Mouse (Mus musculus) liver, embryonic 13.5 days (tissue): ENCODE data around the gene Ctnna2. TPM values are rescaled to one million over a fixed set of nuclear protein-coding genes. Genes with fewer than 3 reads are reported as not detected.

Experiments
- ATAC-seq: fragments of 200-750 bp; cut with Nextera tagmentation; 2 replicates; pipeline ENCODE4 v1.8.0; 2017; ENCODE audit warnings: low read depth, mild to moderate bottlenecking, moderate number of reproducible peaks, moderate library complexity
- DNase-seq: peaks from one replicate; pipeline ENCODE4 v3.0.0; 2022
- H3K27ac ChIP-seq: fragments of 300-500 bp; sonication (generic); 2 replicates; pipeline ENCODE4 v1.5.1; 2015; ENCODE audit warnings: moderate library complexity, mild to moderate bottlenecking, inconsistent platforms
- H3K27me3 ChIP-seq: fragments of 300-500 bp; sonication (generic); 2 replicates; pipeline ENCODE4 v1.6.1; 2015; ENCODE audit warnings: mild to moderate bottlenecking, inconsistent platforms
- H3K36me3 ChIP-seq: fragments of 300-500 bp; sonication (generic); 2 replicates; pipeline ENCODE4 v1.6.1; 2015; ENCODE audit warnings: mild to moderate bottlenecking, inconsistent platforms
- H3K4me1 ChIP-seq: fragments of 300-500 bp; sonication (generic); replicated peaks from 2 replicates; pipeline ENCODE4 v1.6.1; 2015; ENCODE audit warnings: inconsistent platforms
- H3K4me2 ChIP-seq: fragments of 300-500 bp; sonication (generic); 2 replicates; pipeline ENCODE4 v1.6.1; 2015; ENCODE audit warnings: inconsistent platforms, mild to moderate bottlenecking, moderate library complexity
- H3K4me3 ChIP-seq: fragments of 300-500 bp; sonication (generic); replicated peaks from 2 replicates; pipeline ENCODE4 v1.5.1; 2015; ENCODE audit warnings: mild to moderate bottlenecking, inconsistent platforms
- H3K9ac ChIP-seq: fragments of 300-500 bp; sonication (generic); 2 replicates; pipeline ENCODE4 v1.6.1; 2015; ENCODE audit warnings: mild to moderate bottlenecking, inconsistent platforms
- H3K9me3 ChIP-seq: fragments of 300-500 bp; sonication (generic); replicated peaks from 2 replicates; pipeline ENCODE4 v1.6.1; 2016; ENCODE audit warnings: inconsistent platforms
- WGBS: fragments of 180-500 bp; shearing (Covaris S2); methylation state at CpG from one replicate; pipeline ENCODE4 v1.1.7; 2015; ENCODE audit not compliant: insufficient replicate concordance; 5-methylcytosine and 5-hydroxymethylcytosine counted together
- polyA plus RNA-seq: library from polyadenylated mRNA; unstranded; fragments of >200 nt; fragmentation: Nextera tagmentation; extraction: Ambion mirVana; gene quantifications from 2 replicates; pipeline ENCODE4 v1.2.1, GENCODE M21; 2015

Gene Ctnna2
- polyA plus RNA-seq, 1 experiment from 2014 or later = 0.30 TPM

GRCm38 (mm10) chr6:77687173-77687572, 292.3 kb downstream of the Ctnna2 start:
- Histone ChIP-seq H3K9ac (no peak overlapping the region), H3K4me2 (no peak overlapping the region), H3K9me3 (no peaks in the 10 kb centered on the region), H3K27me3 (no peaks in the 10 kb centered on the region), H3K4me1 (no peaks in the 10 kb centered on the region), H3K36me3 (no peaks in the 10 kb centered on the region), H3K4me3 (no peak overlapping the region), H3K27ac (no peak overlapping the region)
- WGBS = 33% methylated on average over 1 of the region's 1 CpGs
- no peak for ATAC-seq
- no peak for DNase-seq

- Histone ChIP-seq H3K9me3 (no peaks in the 10 kb centered on the region), H3K4me1 (no peaks in the 10 kb centered on the region), H3K4me2 (no peak overlapping the region), H3K9ac (no peak overlapping the region), H3K27me3 (no peaks in the 10 kb centered on the region), H3K4me3 (no peak overlapping the region), H3K36me3 (no peaks in the 10 kb centered on the region), H3K27ac (no peak overlapping the region)
- DNase-seq (no peak), ATAC-seq (no peak)
- WGBS = 10% methylated on average over 6 of the region's 6 CpGs
Measured at GRCm38 (mm10) chr6:77650127-77650526, 329.4 kb downstream of the Ctnna2 start.

DNA sequence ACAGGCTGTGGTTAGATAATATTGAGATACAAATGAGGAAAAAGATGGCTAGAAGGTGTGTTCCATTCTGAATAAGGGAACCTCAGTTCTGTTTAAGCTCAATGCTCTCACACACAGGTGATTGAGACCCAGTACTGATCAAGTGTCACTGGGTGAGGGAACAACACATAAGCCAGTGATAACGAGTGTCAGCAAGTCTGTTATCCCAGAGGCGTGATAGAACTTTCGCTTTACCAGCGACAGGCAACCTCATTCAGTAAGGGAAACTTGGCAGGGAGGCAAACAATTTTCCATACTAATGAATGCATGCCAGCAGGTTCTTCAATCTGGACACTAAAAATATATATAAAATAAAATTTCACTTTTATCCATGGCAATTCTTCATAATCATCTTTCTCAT, 334.9 kb downstream of the Ctnna2 start:
- H3K4me2 ChIP-seq = no peak overlapping the region
- H3K4me1 ChIP-seq = no peaks in the 10 kb centered on the region
- WGBS = 59% methylated on average over 4 of the region's 4 CpGs
- no peaks in the 10 kb centered on the region for H3K27me3 ChIP-seq
- no peak for ATAC-seq
- H3K36me3 ChIP-seq = no peaks in the 10 kb centered on the region
- no peak overlapping the region for H3K4me3 ChIP-seq
- H3K9me3 ChIP-seq = no peaks in the 10 kb centered on the region
- no peak overlapping the region for H3K27ac ChIP-seq
- DNase-seq = no peak
- H3K9ac ChIP-seq = no peak overlapping the region

DNA sequence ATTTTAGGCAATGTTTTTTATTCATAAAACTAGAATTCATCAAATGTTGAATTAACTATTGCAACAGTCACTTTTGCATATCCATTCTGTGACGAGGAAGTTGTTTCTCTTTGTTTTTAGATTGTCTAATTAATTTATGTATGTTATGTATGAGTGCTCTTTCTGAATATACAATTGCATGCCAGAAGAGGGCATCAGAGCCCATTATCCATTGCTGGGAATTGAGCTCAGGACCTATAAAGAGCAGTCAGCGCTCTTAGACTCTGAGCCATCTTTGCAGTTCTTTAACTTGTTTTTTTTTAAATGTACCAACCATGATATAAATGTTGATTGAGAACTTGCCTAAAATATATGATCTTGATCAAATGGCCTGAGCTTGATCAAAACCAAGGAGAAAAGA, 340.7 kb downstream of the Ctnna2 start:
- Histone ChIP-seq H3K4me3 (no peak overlapping the region), H3K36me3 (no peaks in the 10 kb centered on the region), H3K9me3 (no peaks in the 10 kb centered on the region), H3K4me1 (no peaks in the 10 kb centered on the region), H3K27ac (no peak overlapping the region), H3K9ac (no peak overlapping the region), H3K4me2 (no peak overlapping the region), H3K27me3 (no peaks in the 10 kb centered on the region)
- 64% methylated on average over 2 of the region's 2 CpGs for WGBS
- ATAC-seq (no peak), DNase-seq (no peak)

DNA sequence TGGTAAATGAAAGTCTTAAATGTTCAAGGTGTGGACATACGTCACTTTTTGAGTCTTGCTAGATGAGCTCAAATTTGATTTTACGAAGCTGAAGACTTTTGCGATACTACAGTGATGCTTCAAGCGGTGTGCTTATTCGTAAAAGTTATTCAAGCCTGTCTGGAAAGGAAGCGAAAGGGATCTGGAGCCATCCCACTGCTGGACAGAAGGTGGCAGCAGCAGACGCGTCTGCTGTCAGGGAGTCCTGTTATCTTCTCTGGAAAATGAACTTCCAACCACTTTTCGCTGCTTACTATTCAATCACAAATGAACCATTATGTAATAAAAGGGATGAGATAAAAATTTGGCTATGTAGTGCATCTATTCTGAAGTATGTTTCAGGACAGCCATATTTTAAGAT, 345.5 kb downstream of the Ctnna2 start:
- no peak for DNase-seq
- WGBS = 34% methylated on average over 9 of the region's 9 CpGs
- H3K4me3 ChIP-seq = no peak overlapping the region
- no peaks in the 10 kb centered on the region for H3K36me3 ChIP-seq
- no peaks in the 10 kb centered on the region for H3K9me3 ChIP-seq
- no peak overlapping the region for H3K4me2 ChIP-seq
- H3K9ac ChIP-seq = no peak overlapping the region
- H3K4me1 ChIP-seq = no peaks in the 10 kb centered on the region
- no peak for ATAC-seq
- H3K27ac ChIP-seq = no peak overlapping the region
- no peaks in the 10 kb centered on the region for H3K27me3 ChIP-seq

GRCm38 (mm10) chr6:77628573-77629192, 350.8 kb downstream of the Ctnna2 start:
- no peak overlapping the region for H3K4me2 ChIP-seq
- no peak for DNase-seq
- 47% methylated on average over 7 of the region's 7 CpGs for WGBS
- ATAC-seq = no peak
- H3K4me3 ChIP-seq = no peak overlapping the region
- no peaks in the 10 kb centered on the region for H3K36me3 ChIP-seq
- H3K9me3 ChIP-seq = no peaks in the 10 kb centered on the region
- H3K9ac ChIP-seq = no peak overlapping the region
- H3K4me1 ChIP-seq = no peaks in the 10 kb centered on the region
- H3K27ac ChIP-seq = no peak overlapping the region
- no peaks in the 10 kb centered on the region for H3K27me3 ChIP-seq

DNA sequence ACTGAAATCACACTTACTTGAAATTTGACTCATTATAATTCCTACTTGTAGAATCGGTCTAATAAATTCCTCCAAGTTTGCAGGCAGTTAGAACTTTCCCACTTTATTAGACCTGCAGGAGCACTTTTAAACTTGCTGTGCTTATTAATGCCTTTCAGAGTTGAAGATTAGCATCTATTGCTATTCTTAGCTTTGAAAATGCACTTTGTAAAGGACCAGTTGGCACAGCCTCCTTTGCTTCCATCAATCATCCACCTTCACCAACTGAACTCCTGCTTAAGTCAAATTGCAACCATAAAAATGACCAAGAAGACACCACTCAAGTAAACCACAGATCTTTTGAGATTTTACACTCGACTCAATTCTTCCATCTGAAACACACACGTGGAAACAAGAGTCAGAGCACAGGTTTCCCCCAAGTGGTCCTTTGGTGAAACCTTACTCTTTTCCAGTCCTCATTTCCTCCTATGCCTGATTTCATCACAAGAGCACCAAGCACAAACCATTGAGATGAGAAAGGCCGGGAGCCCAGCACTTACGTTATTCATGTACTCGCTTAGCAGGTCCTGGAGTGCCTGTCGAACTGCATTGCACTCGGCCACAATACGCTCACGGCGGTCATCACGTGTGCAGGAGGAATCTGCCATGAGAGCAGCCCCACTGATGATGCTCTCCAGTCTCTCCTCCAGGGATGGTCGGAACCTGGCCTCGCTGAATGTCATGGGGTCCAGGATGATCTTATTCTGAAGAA, 374.7 kb downstream of the Ctnna2 start:
- Histone ChIP-seq H3K9me3 (no peaks in the 10 kb centered on the region), H3K4me3 (no peak overlapping the region), H3K4me2 (no peak overlapping the region), H3K27me3 (no peaks in the 10 kb centered on the region), H3K4me1 (no peaks in the 10 kb centered on the region), H3K9ac (no peak overlapping the region), H3K36me3 (no peaks in the 10 kb centered on the region), H3K27ac (no peak overlapping the region)
- DNase-seq = no peak
- ATAC-seq = no peak
- 76% methylated on average over 14 of the region's 14 CpGs for WGBS

GRCm38 (mm10) chr6:77603914-77604313, 375.6 kb downstream of the Ctnna2 start:
- H3K27me3 ChIP-seq = no peaks in the 10 kb centered on the region
- no peak overlapping the region for H3K9ac ChIP-seq
- no peak overlapping the region for H3K4me3 ChIP-seq
- WGBS = 34% methylated on average over 1 of the region's 1 CpGs
- H3K4me2 ChIP-seq = no peak overlapping the region
- H3K4me1 ChIP-seq = no peaks in the 10 kb centered on the region
- ATAC-seq = no peak
- no peaks in the 10 kb centered on the region for H3K9me3 ChIP-seq
- no peak for DNase-seq
- no peak overlapping the region for H3K27ac ChIP-seq
- no peaks in the 10 kb centered on the region for H3K36me3 ChIP-seq

DNA sequence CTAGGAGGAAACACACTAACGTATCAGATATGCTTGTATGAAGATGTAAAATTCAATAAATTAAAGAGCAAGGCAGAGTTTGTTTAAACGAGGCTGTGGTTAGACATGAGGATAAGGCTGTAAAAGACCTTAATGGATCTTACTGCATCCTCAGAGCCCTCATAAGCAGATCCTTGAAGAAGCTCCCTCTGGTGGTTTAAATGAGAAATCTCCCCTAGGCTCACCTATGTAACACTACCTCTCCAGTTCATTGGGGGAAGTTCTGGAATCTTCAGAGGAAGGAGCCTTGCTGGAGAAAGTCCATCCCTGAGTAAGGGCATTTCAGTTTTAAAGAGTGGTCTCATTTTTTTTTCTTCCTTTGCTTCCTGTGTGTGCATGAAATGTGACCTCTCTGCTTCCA, 380.3 kb downstream of the Ctnna2 start:
- H3K4me1 ChIP-seq = no peaks in the 10 kb centered on the region
- H3K27me3 ChIP-seq = no peaks in the 10 kb centered on the region
- DNase-seq (no peak), ATAC-seq (no peak)
- no peaks in the 10 kb centered on the region for H3K9me3 ChIP-seq
- WGBS = 36% methylated on average over 2 of the region's 2 CpGs
- H3K4me2 ChIP-seq = no peak overlapping the region
- no peaks in the 10 kb centered on the region for H3K36me3 ChIP-seq
- H3K27ac ChIP-seq = no peak overlapping the region
- no peak overlapping the region for H3K9ac ChIP-seq
- no peak overlapping the region for H3K4me3 ChIP-seq

DNA sequence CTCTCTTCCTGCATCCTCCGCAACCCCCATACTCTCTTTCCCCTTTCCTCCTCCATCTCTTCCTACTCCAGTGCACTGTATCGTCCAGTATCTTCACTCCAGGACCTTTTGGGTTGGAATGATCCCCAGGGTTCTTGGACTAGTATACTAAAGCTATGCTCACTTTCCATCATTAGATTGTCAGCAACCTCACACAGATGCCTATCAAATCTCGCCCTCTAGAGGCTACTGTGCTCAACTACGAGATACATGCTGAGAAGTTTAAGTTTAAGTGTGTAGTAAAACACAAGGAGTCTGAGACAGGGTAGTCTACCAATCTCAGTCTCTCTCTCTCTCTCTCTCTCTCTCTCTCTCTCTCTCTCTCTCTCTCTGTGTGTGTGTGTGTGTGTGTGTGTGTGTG, 396.9 kb downstream of the Ctnna2 start:
- DNase-seq (no peak), ATAC-seq (no peak)
- no peaks in the 10 kb centered on the region for H3K27me3 ChIP-seq
- WGBS = 30% methylated on average over 4 of the region's 4 CpGs
- no peak overlapping the region for H3K4me3 ChIP-seq
- no peak overlapping the region for H3K9ac ChIP-seq
- H3K4me2 ChIP-seq = no peak overlapping the region
- no peaks in the 10 kb centered on the region for H3K36me3 ChIP-seq
- H3K9me3 ChIP-seq = no peaks in the 10 kb centered on the region
- no peaks in the 10 kb centered on the region for H3K4me1 ChIP-seq
- H3K27ac ChIP-seq = no peak overlapping the region

- Histone ChIP-seq H3K27ac (no peak overlapping the region), H3K4me2 (no peak overlapping the region), H3K36me3 (no peaks in the 10 kb centered on the region), H3K4me3 (no peak overlapping the region), H3K9ac (no peak overlapping the region), H3K4me1 (no peaks in the 10 kb centered on the region), H3K9me3 (no peaks in the 10 kb centered on the region), H3K27me3 (no peaks in the 10 kb centered on the region)
- ATAC-seq (no peak), DNase-seq (no peak)
Measured at GRCm38 (mm10) chr6:77580926-77581325, 398.6 kb downstream of the Ctnna2 start.

DNA sequence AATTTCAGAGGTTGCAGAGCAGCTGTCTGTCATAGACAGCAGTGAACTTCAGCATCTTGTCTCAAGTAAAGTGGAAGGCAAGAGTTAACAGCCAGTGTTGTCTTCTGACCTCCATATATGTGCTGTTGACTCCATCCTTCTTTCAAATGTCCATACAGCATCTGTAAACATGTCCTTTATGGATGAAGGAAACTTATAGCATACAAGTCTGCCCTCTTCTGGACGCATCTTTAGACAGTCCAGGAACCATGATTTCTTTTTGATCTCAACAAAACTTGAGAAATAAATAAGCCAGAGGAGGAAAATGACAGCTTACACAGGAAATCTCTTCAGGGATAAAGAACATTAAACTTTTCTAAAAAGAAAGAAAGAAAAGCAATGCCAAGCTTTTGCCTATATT, 400.9 kb downstream of the Ctnna2 start:
- H3K4me1 ChIP-seq = no peaks in the 10 kb centered on the region
- no peaks in the 10 kb centered on the region for H3K9me3 ChIP-seq
- WGBS = 51% methylated on average over 1 of the region's 1 CpGs
- H3K27ac ChIP-seq = no peak overlapping the region
- no peak for DNase-seq
- no peak overlapping the region for H3K4me2 ChIP-seq
- no peaks in the 10 kb centered on the region for H3K36me3 ChIP-seq
- ATAC-seq = no peak
- no peaks in the 10 kb centered on the region for H3K27me3 ChIP-seq
- no peak overlapping the region for H3K9ac ChIP-seq
- H3K4me3 ChIP-seq = no peak overlapping the region
